Mouse (Mus musculus) lung, adult 2 months (tissue): ENCODE measurements around the gene Mrtfb. TPM values are rescaled to one million over a fixed set of nuclear protein-coding genes. Genes with fewer than 3 reads are reported as not detected.
A peak's percentile ranks its signal among the peaks of the same experiment; 100 is the strongest.

ENCODE experiments used
- DNase-seq: peaks from one replicate; pipeline ENCODE4 v3.0.0; 2022
- H3K4me1 ChIP-seq: fragments of 200-500 bp; 2 replicates; pipeline ENCODE4 v1.6.1; 2011; ENCODE audit warnings: low read length; ENCODE audit not compliant: control insufficient read depth, insufficient read depth
- H3K4me3 ChIP-seq: fragments of 200-500 bp; replicated peaks from 2 replicates; pipeline ENCODE3; 2011; ENCODE audit warnings: low read depth, mild to moderate bottlenecking, control low read depth, low read length; ENCODE audit errors: extremely low read depth
- CTCF ChIP-seq: fragments of 200-500 bp; IDR thresholded peaks from 2 replicates; pipeline ENCODE4 v1.5.1; 2011; ENCODE audit warnings: mild to moderate bottlenecking, low read length, control low read depth; ENCODE audit not compliant: insufficient read depth
- POLR2A ChIP-seq: fragments of 200-500 bp; IDR thresholded peaks from 2 replicates; pipeline ENCODE4 v1.6.1; 2011; ENCODE audit warnings: low read depth, mild to moderate bottlenecking, control low read depth, low read length, borderline replicate concordance; ENCODE audit errors: extremely low read depth
- WGBS: fragments of 180-500 bp; shearing (Covaris S2); methylation state at CpG from one replicate; pipeline ENCODE4 v1.1.7; 2018; 5-methylcytosine and 5-hydroxymethylcytosine counted together
- polyA plus RNA-seq: library from polyadenylated mRNA; depleted of rRNA; stranded (reverse); fragments of >200 nt; gene quantifications from 2 replicates; pipeline ENCODE4 v1.2.3, GENCODE M21; 2012

Mrtfb gene
- polyA plus RNA-seq, 1 experiment: 15.8 TPM

GRCm38 (mm10) chr16:13437037-13437769 is 180.9 kb downstream of the Mrtfb start:
- TF ChIP-seq CTCF: no peak
- Histone ChIP-seq H3K4me1 (no peaks in the 10 kb centered on the region; the same call in 1 of the 2 replicates), H3K4me3 (peak overlapping the region; percentile 92)
- peak; percentile 98 for DNase-seq
- WGBS: under 1% methylated on average over 58 of the region's 58 CpGs

GRCm38 (mm10) chr16:13437770-13438372 is 181.6 kb downstream of the Mrtfb start:
- H3K4me3 ChIP-seq: peak overlapping the region; percentile 92
- 2% methylated on average over 24 of the region's 24 CpGs for WGBS
- peak; percentile 63 for DNase-seq
- no peak for TF ChIP-seq CTCF
- no peak for TF ChIP-seq POLR2A
- no peaks in the 10 kb centered on the region; the same call in 1 of the 2 replicates for H3K4me1 ChIP-seq

GRCm38 (mm10) chr16:13440468-13440867 is 184.2 kb downstream of the Mrtfb start:
- TF ChIP-seq POLR2A (no peak), CTCF (peak; percentile 96)
- peak; percentile 50 for DNase-seq
- 39% methylated on average over 6 of the region's 6 CpGs for WGBS

GRCm38 (mm10) chr16:13443764-13444163 is 187.5 kb downstream of the Mrtfb start:
- TF ChIP-seq CTCF (no peak), POLR2A (no peak)
- WGBS: 65% methylated on average over 1 of the region's 1 CpGs
- H3K4me3 ChIP-seq: no peak overlapping the region
- no peak for DNase-seq
- 0 out of 2 replicates have a peak, but pooled peaks cover 3% of the 10 kb centered on the region for H3K4me1 ChIP-seq

More at GRCm38 (mm10) chr16:13440468-13440867, 184.2 kb downstream of the Mrtfb start:
- no peak overlapping the region for H3K4me3 ChIP-seq
- no peaks in the 10 kb centered on the region; the same call in 1 of the 2 replicates for H3K4me1 ChIP-seq

GRCm38 (mm10) chr16:13445461-13445860 is 189.2 kb downstream of the Mrtfb start:
- Histone ChIP-seq H3K4me1 (0 out of 2 replicates have a peak, but pooled peaks cover 3% of the 10 kb centered on the region), H3K4me3 (no peak overlapping the region)
- TF ChIP-seq POLR2A (no peak), CTCF (no peak)
- no peak for DNase-seq
- WGBS: 50% methylated on average over 5 of the region's 5 CpGs

- 31% methylated on average over 15 of the region's 15 CpGs for WGBS
- no peak for DNase-seq
- Histone ChIP-seq H3K4me1 (0 out of 2 replicates have a peak, but pooled peaks cover 3% of the 10 kb centered on the region), H3K4me3 (no peak overlapping the region)
- TF ChIP-seq CTCF (no peak), POLR2A (no peak)
These were observed 190.2 kb downstream of the Mrtfb start for GRCm38 (mm10) chr16:13446488-13446887.

- TF ChIP-seq CTCF: no peak
- no peak for TF ChIP-seq POLR2A
- 6% methylated on average over 11 of the region's 11 CpGs for WGBS
- H3K4me1 ChIP-seq: 0 out of 2 replicates have a peak, but pooled peaks cover 3% of the 10 kb centered on the region
- H3K4me3 ChIP-seq: peak overlapping the region; percentile 81
- peak; percentile 11 for DNase-seq
These were observed 190.6 kb downstream of the Mrtfb start for GRCm38 (mm10) chr16:13446971-13447283.

- TF ChIP-seq CTCF (no peak), POLR2A (no peak)
- DNase-seq: peak; percentile 41
- 0 out of 2 replicates have a peak, but pooled peaks cover 3% of the 10 kb centered on the region for H3K4me1 ChIP-seq
- WGBS: 3% methylated on average over 32 of the region's 43 CpGs
- peak overlapping the region; percentile 81 for H3K4me3 ChIP-seq
These were observed 191.2 kb downstream of the Mrtfb start for GRCm38 (mm10) chr16:13447284-13448050.

- 0 out of 2 replicates have a peak, but pooled peaks cover 3% of the 10 kb centered on the region for H3K4me1 ChIP-seq
- TF ChIP-seq CTCF: no peak
- TF ChIP-seq POLR2A: no peak
- peak overlapping the region; percentile 54 for H3K4me3 ChIP-seq
- peak; percentile 37 for DNase-seq
- under 1% methylated on average over 52 of the region's 52 CpGs for WGBS
These were observed 191.9 kb downstream of the Mrtfb start for GRCm38 (mm10) chr16:13448051-13448705.
